Mouse (Mus musculus) adrenal gland, postnatal 25 days (tissue): ENCODE measurements around the gene Pi4k2a. TPM values are rescaled to one million over a fixed set of nuclear protein-coding genes. Genes with fewer than 3 reads are reported as not detected.
"Not testable (repeated sequence)": the region's sequence is repeated elsewhere in the genome, so short reads cannot be mapped to it uniquely, and the experiment has no call there.

Experiments used
- DNase-seq: peaks from one replicate; pipeline ENCODE4 v3.0.0; 2021; ENCODE audit warnings: mixed read lengths
- total RNA-seq: library from RNA; stranded (reverse); gene quantifications from 2 replicates; pipeline ENCODE4 v1.2.3, GENCODE M21; 2021

Pi4k2a gene
- total RNA-seq, 1 experiment from 2014 or later = 58.2 TPM

GRCm38 (mm10) chr19:42080469-42080868, 9.8 kb upstream of the Pi4k2a start:
- DNase-seq = no peak

GRCm38 (mm10) chr19:42081613-42082012, 8.7 kb upstream of the Pi4k2a start:
- not testable (repeated sequence) for DNase-seq

DNA sequence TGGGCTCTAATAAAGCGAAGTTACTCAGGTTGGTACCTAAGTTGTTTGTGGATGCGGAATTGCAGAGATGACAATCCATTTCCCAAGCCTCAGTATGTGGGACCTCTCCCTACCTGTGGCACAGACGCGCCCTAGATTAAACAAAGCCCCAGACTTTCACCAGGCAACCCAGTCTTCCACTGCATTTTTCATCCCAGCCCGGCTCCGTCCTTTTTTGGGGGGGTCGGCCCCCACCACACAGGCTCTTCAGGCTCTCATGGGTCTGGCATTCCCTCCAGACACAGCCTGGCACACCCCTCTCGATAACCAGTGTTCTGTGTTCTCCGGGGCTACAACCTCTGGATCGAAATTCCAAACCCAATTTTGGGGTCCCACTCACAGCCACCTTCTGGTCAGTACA, 4.6 kb upstream of the Pi4k2a start:
- no peak for DNase-seq

DNA sequence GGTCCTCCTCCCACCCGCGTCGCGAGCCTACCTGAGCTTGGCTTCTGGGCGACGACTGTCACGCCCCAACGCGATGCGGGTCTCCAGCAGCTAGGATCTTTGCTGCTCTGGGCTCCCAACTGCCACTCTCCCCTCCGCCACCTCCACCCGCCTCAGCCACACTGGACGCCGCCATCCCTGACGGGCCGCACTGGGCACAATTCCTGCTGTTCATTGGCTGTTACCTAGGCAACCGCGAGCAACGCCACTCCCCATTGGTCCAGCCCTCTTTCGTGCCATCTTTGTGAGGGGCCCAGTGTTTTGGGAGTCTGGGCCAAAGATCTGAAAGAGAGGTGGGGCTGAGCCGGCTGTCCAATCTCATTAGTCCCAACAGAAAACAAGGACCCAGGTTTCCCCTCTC, 4.1 kb upstream of the Pi4k2a start, which contains the start of gene Morn4:
Morn4 (minus strand) TSS at position 192 of the 400 bp plus-strand sequence.
- peak; percentile 87 for DNase-seq

- peak; percentile 47 for DNase-seq
Measured at GRCm38 (mm10) chr19:42089103-42089747, 1.0 kb upstream of the Pi4k2a start.

DNA sequence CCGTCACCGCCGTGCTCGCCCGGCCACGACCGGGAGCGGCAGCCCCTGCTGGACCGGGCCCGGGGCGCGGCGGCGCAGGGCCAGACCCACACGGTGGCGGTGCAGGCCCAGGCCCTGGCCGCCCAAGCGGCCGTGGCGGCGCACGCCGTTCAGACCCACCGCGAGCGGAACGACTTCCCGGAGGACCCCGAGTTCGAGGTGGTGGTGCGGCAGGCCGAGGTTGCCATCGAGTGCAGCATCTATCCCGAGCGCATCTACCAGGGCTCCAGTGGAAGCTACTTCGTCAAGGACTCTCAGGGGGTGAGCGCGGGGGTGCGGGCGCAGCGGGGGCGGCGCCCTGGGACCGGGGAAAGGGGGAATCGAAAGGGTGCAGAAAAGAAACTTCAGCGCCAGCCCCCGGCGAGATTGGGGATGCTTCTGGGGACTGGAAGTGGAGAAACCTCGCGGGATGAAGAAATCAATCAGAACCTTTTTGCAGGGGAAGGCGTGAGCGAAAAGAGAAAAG, 419 bp downstream of the Pi4k2a start:
- no peak for DNase-seq

GRCm38 (mm10) chr19:42099406-42099805, 9.1 kb downstream of the Pi4k2a start:
- no peak for DNase-seq

- no peak for DNase-seq
Measured at GRCm38 (mm10) chr19:42104681-42105080, 14.4 kb downstream of the Pi4k2a start.

- DNase-seq = no peak
Measured at GRCm38 (mm10) chr19:42115783-42116335, 25.6 kb downstream of the Pi4k2a start.

DNA sequence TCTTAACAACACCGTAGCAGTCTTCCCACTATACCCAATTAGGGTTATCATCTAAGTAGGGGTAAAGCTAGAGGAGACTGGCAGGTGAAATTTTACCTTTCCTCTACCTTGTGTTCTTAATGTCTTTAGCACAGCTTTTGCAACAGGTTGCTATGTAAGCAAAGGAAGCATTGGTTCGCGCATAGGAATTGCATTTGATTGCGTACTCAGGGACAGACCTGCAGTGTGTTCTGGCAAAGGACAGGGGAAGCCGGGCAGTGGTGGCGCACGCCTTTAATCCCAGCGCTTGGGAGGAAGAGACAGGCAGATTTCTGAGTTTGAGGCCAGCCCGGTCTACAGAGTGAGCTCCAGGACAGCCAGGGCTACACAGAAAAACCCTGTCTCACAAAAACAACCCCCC, 27.9 kb downstream of the Pi4k2a start:
- no peak for DNase-seq

GRCm38 (mm10) chr19:42118596-42118995, 28.3 kb downstream of the Pi4k2a start:
- DNase-seq = peak; percentile 15

DNA sequence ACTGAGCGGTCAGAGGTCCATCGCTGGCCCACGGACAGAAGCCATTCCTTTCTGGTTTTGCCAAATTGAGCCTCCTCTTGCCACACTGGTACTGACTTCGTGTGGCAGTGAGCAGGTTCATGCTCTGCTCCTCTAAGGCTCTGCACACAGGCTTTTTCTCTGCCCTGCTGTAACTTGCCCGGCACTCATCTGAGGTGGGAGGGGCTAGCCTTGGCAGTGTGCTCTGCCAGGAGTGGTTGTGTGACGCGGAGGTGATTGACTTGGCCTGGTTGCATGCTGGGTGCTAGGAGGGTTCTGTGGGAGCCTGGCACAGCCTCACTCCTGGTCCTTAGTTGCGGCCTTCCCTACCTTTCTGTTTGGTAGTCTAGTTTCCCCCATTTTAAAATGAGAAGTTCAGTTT, 30.2 kb downstream of the Pi4k2a start:
- DNase-seq = peak; percentile 36

GRCm38 (mm10) chr19:42124684-42125083, 34.4 kb downstream of the Pi4k2a start:
- DNase-seq = no peak

DNA sequence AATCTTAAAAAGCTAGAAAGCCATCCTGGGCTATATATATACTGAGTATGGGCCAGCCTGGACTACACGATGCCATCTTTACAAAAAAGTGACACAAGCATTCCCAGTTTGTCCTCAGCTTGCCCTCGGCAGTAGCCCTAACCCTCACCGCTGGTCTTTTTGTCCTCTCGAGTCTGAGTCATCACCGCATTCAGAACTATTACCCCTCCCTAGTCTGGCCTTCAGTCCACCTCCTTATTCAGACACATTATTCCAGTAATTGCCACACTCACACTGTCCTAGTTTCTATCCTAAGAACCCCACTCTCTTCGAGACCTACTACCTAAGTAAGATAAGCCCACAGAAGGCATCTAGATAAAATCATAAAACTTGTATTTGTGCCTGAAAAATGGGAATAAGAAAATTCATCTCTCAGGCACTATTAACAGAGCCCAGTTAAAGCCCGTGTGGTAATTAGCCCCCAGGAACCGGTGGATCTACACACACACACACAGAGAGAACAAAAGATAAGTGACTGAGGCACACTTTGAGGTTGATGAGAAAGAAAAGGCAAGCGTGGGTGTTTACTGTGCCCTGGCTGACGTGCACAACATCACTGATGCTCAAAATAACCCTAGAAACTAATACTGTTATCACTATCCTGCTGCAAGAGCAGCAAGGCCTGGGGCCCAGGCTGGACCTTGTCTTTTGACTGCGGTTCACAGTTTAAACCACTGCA, 35.4 kb downstream of the Pi4k2a start:
- no peak for DNase-seq

DNA sequence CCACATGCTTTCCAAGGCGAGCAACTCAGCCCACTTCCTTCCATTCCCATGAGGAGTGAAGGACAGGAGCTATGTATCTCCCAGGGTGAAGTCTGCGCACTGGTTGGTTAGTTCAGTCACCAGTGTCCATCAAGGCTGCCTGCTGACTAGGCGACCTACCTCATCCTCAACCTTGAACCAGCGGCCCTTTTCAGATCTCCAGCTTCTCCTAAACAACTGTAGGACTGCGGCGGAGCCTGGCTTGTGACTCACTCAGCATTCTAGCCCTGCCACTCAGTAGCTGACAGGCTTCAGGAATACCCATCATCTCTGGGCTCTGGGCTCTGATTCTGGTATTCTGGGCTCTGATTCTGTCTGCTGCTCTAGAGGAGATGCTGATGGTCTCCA, 35.9 kb downstream of the Pi4k2a start:
- DNase-seq = peak; percentile 35

DNA sequence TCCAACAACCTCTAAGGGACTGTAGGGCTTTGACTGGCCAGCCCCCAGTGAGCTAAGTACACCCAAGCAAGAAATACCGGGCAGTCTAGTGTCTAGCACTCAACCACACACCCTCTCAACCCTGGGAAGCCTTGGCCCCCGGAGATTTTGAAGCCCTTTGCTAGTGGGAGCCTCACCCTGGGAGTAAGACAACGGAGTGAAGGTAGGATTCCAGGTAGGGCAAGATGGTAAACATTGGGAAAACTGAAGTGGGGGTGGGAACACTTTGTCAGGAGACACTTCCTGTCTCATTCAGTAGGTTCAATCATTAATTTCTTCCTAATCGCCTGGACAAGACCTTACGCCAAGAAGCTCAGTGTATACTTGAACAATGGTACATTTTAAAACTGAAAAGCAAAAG, 36.8 kb downstream of the Pi4k2a start:
- DNase-seq = no peak

DNA sequence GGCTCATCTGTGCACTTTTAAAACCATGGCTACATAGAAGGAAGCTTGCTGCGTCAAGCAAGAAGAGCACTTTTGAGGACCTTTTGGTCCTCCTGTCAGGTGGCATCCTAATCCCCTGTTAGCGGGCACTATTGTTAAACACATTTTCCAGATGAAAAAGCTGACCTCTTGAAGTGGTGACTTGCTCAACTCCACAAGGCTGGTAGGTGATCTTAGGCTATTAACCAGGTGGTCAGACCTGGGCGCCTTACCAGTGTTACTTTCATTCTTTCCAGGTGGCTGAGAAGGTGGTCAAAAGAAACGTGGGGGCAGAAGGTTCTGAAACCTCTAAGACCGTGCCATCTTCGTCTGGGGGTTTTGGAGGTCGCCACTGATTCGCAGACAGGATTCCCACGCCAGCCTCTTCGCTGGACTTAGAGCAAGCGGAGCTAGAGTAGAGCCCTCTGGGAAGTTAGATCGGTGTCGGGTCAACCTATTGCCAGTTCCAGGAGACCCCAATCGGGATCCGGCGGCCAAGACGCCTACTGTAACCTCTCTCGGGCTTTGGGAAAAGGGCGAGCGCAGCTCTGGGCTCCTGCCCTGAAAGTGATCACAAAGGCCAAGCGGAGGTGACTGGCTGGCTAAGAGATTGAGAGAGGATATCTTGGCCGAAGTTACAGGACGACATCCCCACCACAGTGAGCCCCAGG, 37.9 kb downstream of the Pi4k2a start:
- no peak for DNase-seq

GRCm38 (mm10) chr19:42128787-42129508, 38.7 kb downstream of the Pi4k2a start, which contains the start of gene Avpi1:
Avpi1 (minus strand) TSS chr19:42129059.
- peak; percentile 98 for DNase-seq

- DNase-seq = no peak
Measured at GRCm38 (mm10) chr19:42129509-42130293, 39.4 kb downstream of the Pi4k2a start.

GRCm38 (mm10) chr19:42130294-42130606, 40.0 kb downstream of the Pi4k2a start:
- no peak for DNase-seq

DNA sequence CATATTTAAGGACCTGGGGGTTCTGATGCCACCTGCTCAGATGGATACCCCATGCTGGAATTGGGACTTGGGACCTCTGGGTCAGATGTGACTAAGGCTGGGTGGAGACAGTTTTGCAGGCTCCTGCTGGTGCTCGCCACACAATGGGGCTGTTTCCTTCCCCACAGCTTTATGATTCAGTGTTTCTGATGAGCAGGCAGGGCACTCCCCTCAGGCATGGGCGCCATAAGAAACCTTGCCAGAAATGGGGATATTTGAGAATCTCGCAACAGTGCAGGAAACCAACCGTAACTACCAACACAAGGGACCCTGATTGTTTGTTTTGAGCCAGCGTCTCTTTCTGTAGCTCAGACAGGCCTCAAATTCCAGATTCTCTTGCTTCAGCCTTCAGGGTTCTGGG, 40.8 kb downstream of the Pi4k2a start:
- DNase-seq = no peak
